Mouse (Mus musculus) intestine, embryonic 14.5 days (tissue): Measurements from ENCODE around the gene Stoml2. TPM values are rescaled to one million over a fixed set of nuclear protein-coding genes. Genes with fewer than 3 reads are reported as not detected.

Experiments used
- polyA plus RNA-seq: library from polyadenylated mRNA; unstranded; fragments of >200 nt; fragmentation: Nextera tagmentation; extraction: Ambion mirVana; gene quantifications from 2 replicates; pipeline ENCODE4 v1.2.1, GENCODE M21; 2014

The Stoml2 gene
- polyA plus RNA-seq, 1 experiment from 2014 or later: 332 TPM

Other genes with a start within 250 kb of the Stoml2 start
- not detected in 2 replicates for gene Fam205a1, start 177.8 kb downstream of the Stoml2 start, polyA plus RNA-seq
- 0.14 TPM in 1 of 2 replicates, not detected in the other for gene Gm12394, start 174.9 kb downstream of the Stoml2 start, polyA plus RNA-seq
- gene Fam205c, start 157.5 kb downstream of the Stoml2 start, polyA plus RNA-seq: 0.43 and 0.81 TPM in 2 replicates
- gene Phf24, start 115.0 kb downstream of the Stoml2 start, polyA plus RNA-seq: 1.6 and 1.9 TPM in 2 replicates
- gene Dnajb5, start 81.9 kb downstream of the Stoml2 start, polyA plus RNA-seq: 7.3 and 7.4 TPM in 2 replicates
- gene 1700022I11Rik, start 62.1 kb downstream of the Stoml2 start, polyA plus RNA-seq: 0.44 and 0.97 TPM in 2 replicates
- gene Vcp, start 31.2 kb downstream of the Stoml2 start, polyA plus RNA-seq: 481 and 510 TPM in 2 replicates
- gene Fancg, start 21.2 kb downstream of the Stoml2 start, polyA plus RNA-seq: 16.6 and 17.8 TPM in 2 replicates
- 21.7 and 22.6 TPM in 2 replicates for gene Pigo, start 5.9 kb downstream of the Stoml2 start, polyA plus RNA-seq
- gene Fam214b, start 14.5 kb upstream of the Stoml2 start, polyA plus RNA-seq: 5.1 and 7.1 TPM in 2 replicates
- 10.0 and 10.2 TPM in 2 replicates for gene Unc13b, start 27.2 kb upstream of the Stoml2 start, polyA plus RNA-seq
- 0.62 and 0.70 TPM in 2 replicates for gene Atp8b5, start 235.4 kb upstream of the Stoml2 start, polyA plus RNA-seq